Mouse (Mus musculus) liver, postnatal 0 days (tissue): ENCODE measurements around the gene Ccdc124. TPM values are rescaled to one million over a fixed set of nuclear protein-coding genes. Genes with fewer than 3 reads are reported as not detected.
A peak's percentile ranks its signal among the peaks of the same experiment; 100 is the strongest.

ENCODE experiments used
- ATAC-seq: fragments of 200-750 bp; cut with Nextera tagmentation; 2 replicates; pipeline ENCODE4 v1.8.0; 2017; ENCODE audit warnings: mild to moderate bottlenecking, moderate library complexity
- DNase-seq: peaks from one replicate; pipeline ENCODE4 v3.0.0-alpha.2; 2016
- H3K27ac ChIP-seq: fragments of 300-500 bp; sonication (generic); 2 replicates; pipeline ENCODE4 v1.5.1; 2014; ENCODE audit warnings: antibody characterized with exemption, moderate library complexity, mild to moderate bottlenecking, low read depth
- H3K27me3 ChIP-seq: fragments of 300-500 bp; sonication (generic); 2 replicates; pipeline ENCODE4 v1.6.1; 2014; ENCODE audit warnings: low read length, control low read depth, mixed read lengths; ENCODE audit not compliant: insufficient read depth
- H3K36me3 ChIP-seq: fragments of 300-500 bp; sonication (generic); replicated peaks from 2 replicates; pipeline ENCODE4 v1.6.1; 2014; ENCODE audit warnings: mild to moderate bottlenecking, control low read depth, low read length, moderate library complexity, mixed read lengths; ENCODE audit not compliant: insufficient read depth
- H3K4me1 ChIP-seq: fragments of 300-500 bp; sonication (generic); 2 replicates; pipeline ENCODE4 v1.6.1; 2014; ENCODE audit warnings: antibody characterized with exemption, mild to moderate bottlenecking, control low read depth; ENCODE audit not compliant: insufficient read depth
- H3K4me2 ChIP-seq: fragments of 300-500 bp; sonication (generic); 2 replicates; pipeline ENCODE4 v1.6.1; 2014; ENCODE audit warnings: low read depth, mild to moderate bottlenecking, low read length, moderate library complexity, mixed read lengths
- H3K4me3 ChIP-seq: fragments of 300-500 bp; sonication (generic); 2 replicates; pipeline ENCODE4 v1.5.1; 2014; ENCODE audit warnings: low read depth, low read length
- H3K9ac ChIP-seq: fragments of 300-500 bp; sonication (generic); replicated peaks from 2 replicates; pipeline ENCODE4 v1.6.1; 2014; ENCODE audit warnings: mild to moderate bottlenecking, moderate library complexity
- H3K9me3 ChIP-seq: fragments of 300-500 bp; sonication (generic); 2 replicates; pipeline ENCODE4 v1.6.1; 2016; ENCODE audit warnings: mild to moderate bottlenecking, control low read depth, low read length, mixed read lengths
- CTCF ChIP-seq: sonication (generic); IDR thresholded peaks from 2 replicates; pipeline ENCODE4 v1.5.1; 2016; ENCODE audit warnings: antibody characterized with exemption, low read depth
- EP300 ChIP-seq: IDR thresholded peaks from 2 replicates; pipeline ENCODE4 v1.6.1; 2016; ENCODE audit warnings: antibody characterized with exemption, low read depth, mild to moderate bottlenecking
- WGBS: fragments of 180-500 bp; shearing (Covaris S2); extraction: QIAGEN DNeasy Blood & Tissue Kit; methylation state at CpG from one replicate; pipeline ENCODE4 v1.1.7; 2014; ENCODE audit not compliant: insufficient replicate concordance; 5-methylcytosine and 5-hydroxymethylcytosine counted together
- polyA plus RNA-seq: library from polyadenylated mRNA; unstranded; fragments of >200 nt; fragmentation: Nextera tagmentation; extraction: Ambion mirVana; gene quantifications from 2 replicates; pipeline ENCODE4 v1.2.1, GENCODE M21; 2015

Gene Ccdc124
- 34.3 and 37.9 TPM in 2 replicates for polyA plus RNA-seq

DNA sequence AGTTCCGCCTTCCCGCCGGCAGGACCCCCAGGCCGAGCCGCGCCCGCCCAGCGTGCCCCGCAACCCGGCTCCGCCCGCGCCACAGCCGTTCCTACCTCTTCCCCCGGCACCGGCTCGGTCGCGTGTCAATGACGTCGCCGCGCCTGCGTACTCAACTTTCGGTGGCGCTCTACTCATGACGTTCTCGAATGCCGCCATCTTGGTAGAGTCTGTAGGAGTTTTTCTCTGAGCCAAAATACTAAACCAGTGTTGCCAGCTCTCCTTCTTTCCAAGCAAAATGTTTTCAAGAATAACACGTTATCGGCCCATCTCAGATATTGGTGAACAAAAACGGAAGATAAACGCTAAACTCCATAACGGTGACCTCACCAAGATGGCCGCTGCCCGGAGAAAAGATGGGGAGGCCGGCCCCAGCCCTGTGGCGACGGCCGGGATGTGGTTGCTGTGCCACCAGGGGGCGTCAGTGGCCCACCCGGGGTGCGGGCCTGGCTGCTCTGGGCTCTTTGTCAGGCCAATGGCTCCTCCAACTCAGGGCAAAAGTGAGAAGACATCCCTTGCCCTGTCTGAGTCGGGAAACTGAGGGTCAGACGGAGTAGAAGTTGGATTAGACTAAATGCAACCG is at the start of gene Ccdc124:
TSS of gene Ccdc124 (minus strand) at position 572 of the 622 bp plus-strand sequence.
- H3K4me1 ChIP-seq = peaks cover 16% of the 10 kb centered on the region
- H3K9me3 ChIP-seq = no peaks in the 10 kb centered on the region
- DNase-seq (peak; percentile 97), ATAC-seq (peak; percentile 94)
- H3K27me3 ChIP-seq = no peaks in the 10 kb centered on the region
- peak within 1 kb of the TSS; percentile 58 for H3K27ac ChIP-seq
- TF ChIP-seq EP300 = peak; percentile 60; the same call in 1 of the 2 replicates
- peak; percentile 99 for TF ChIP-seq CTCF
- H3K4me3 ChIP-seq = peak within 1 kb of the TSS; percentile 62
- 2% methylated on average over 46 of the region's 46 CpGs for WGBS
- peak within 1 kb of the TSS; percentile 73 for H3K9ac ChIP-seq
- peak within 1 kb of the TSS; percentile 98 for H3K4me2 ChIP-seq
- H3K36me3 ChIP-seq = no peaks in the 10 kb centered on the region; the same call in 1 of the 2 replicates

DNA sequence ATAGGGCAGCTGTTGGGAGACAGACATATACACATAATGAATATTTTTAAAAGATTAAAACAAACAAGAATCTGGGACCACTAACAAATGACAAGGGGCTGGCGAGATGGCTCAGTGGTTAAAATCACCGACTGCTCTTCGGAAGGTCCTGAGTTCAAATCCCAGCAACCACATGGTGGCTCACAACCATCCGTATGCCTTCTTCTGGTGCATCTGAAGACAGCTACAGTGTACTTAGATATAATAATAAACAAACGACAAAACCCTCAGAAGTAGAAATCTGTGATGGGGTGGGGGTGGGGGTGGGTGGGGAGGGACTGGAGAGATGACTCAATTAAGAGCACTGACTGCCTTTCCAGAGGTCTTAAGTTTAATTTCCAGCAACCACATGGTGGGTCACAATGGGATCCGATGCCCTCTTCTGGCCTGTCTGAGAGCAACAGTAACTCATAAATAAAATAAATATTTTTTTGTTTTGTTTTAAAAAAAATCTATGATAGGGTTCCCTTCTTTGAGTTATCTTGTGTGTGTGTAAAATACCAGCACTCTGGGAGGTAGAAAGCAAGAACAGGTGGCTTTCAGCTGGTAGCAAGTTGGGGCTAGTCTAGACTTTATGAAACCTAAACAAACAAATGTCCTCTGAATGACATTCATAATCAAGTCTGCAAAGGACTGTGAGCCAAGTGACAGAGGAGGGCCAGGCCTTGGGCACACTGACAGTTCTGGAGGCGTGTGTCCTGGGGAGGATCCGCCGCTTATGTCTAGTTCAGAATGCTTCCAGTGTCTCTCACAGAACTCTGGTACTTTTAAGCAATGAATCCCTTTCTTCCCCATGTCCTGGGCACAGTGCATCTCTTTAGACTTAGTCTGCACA is 46.6 kb upstream of the Ccdc124 start:
- Histone ChIP-seq H3K36me3 (peaks cover 20% of the 10 kb centered on the region), H3K9ac (no peak overlapping the region), H3K4me1 (no peaks in the 10 kb centered on the region), H3K27me3 (no peaks in the 10 kb centered on the region), H3K4me2 (no peak overlapping the region), H3K4me3 (no peak overlapping the region), H3K27ac (no peak overlapping the region), H3K9me3 (no peaks in the 10 kb centered on the region)
- no peak for ATAC-seq
- WGBS = 73% methylated on average over 9 of the region's 9 CpGs
- no peak for DNase-seq
- TF ChIP-seq EP300 (no peak), CTCF (no peak)

DNA sequence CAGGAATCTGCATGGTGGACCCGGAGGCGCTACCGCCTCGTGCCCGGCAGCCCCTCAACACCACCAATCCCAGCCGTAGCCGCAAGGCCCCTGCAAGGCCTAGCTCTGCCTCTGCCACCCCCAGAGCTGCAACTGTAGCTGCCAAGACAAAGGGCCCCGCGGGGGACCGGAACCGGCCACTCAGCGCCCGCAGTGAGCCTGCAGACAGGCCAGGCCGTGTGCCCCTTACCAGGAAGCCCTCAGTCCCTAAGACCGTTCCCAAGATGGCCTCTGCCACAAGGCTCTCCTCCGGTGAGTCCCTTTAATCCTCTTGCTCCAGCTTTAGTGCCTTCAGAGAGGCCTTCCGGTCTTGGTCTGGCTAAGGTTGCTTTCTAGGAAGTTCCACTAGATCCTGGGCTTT is 41.0 kb upstream of the Ccdc124 start:
- H3K9ac ChIP-seq = no peak overlapping the region
- no peak for TF ChIP-seq CTCF
- TF ChIP-seq EP300 = no peak
- no peak overlapping the region for H3K27ac ChIP-seq
- no peaks in the 10 kb centered on the region for H3K9me3 ChIP-seq
- ATAC-seq (no peak), DNase-seq (no peak)
- no peak overlapping the region for H3K4me3 ChIP-seq
- H3K4me1 ChIP-seq = no peaks in the 10 kb centered on the region; the same call in 1 of the 2 replicates
- no peak overlapping the region for H3K4me2 ChIP-seq
- H3K27me3 ChIP-seq = no peaks in the 10 kb centered on the region
- peaks cover 57% of the 10 kb centered on the region for H3K36me3 ChIP-seq
- WGBS = 91% methylated on average over 17 of the region's 17 CpGs

DNA sequence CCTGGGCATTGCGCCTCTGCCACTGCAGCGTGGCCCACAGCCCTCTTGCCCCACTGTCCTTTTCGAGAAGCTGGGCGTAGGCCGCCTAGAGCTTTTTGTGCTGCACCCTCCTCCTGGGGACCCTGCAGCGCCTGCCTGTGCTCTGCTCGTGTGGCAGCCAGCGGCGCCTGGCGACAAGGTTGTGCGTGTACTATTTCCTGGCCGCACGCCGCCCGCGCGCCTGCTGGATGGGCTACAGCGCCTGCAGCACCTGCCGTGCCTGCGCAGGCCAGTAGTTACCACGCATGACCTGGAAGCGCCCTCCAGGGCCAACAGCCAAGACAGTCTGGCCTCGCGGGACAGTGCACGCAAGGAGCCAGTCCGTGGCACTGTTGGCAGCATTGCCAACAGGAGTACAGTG is 39.8 kb upstream of the Ccdc124 start:
- Histone ChIP-seq H3K36me3 (peaks cover 57% of the 10 kb centered on the region), H3K4me3 (no peak overlapping the region), H3K27ac (no peak overlapping the region), H3K4me1 (no peaks in the 10 kb centered on the region; the same call in none of the 2 replicates), H3K27me3 (no peaks in the 10 kb centered on the region), H3K9me3 (no peaks in the 10 kb centered on the region), H3K9ac (no peak overlapping the region), H3K4me2 (no peak overlapping the region)
- DNase-seq = no peak
- ATAC-seq = no peak
- 91% methylated on average over 26 of the region's 26 CpGs for WGBS
- TF ChIP-seq EP300 (no peak), CTCF (no peak)

DNA sequence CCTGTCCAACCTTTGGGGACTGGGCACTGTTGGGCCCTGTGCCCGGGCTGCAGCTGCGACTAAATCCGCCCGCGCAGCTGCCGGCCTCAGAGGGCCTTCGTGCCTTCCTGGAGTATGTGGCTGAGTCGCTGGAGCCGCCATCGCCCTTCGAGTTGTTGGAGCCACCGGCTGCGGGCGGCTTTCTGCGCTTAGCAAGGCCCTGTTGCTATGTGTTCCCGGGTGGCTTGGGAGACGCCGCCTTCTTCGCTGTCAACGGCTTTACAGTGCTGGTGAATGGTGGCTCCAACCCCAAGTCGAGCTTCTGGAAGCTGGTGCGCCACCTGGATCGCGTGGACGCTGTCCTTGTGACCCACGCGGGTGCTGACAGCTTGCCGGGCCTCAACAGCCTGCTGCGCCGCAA is 39.2 kb upstream of the Ccdc124 start:
- TF ChIP-seq CTCF (no peak), EP300 (no peak)
- Histone ChIP-seq H3K4me3 (no peak overlapping the region), H3K4me2 (no peak overlapping the region), H3K9ac (no peak overlapping the region), H3K36me3 (peaks cover 56% of the 10 kb centered on the region), H3K4me1 (no peaks in the 10 kb centered on the region; the same call in none of the 2 replicates), H3K9me3 (no peaks in the 10 kb centered on the region), H3K27me3 (no peaks in the 10 kb centered on the region), H3K27ac (no peak overlapping the region)
- ATAC-seq (no peak), DNase-seq (no peak)
- 93% methylated on average over 30 of the region's 30 CpGs for WGBS

DNA sequence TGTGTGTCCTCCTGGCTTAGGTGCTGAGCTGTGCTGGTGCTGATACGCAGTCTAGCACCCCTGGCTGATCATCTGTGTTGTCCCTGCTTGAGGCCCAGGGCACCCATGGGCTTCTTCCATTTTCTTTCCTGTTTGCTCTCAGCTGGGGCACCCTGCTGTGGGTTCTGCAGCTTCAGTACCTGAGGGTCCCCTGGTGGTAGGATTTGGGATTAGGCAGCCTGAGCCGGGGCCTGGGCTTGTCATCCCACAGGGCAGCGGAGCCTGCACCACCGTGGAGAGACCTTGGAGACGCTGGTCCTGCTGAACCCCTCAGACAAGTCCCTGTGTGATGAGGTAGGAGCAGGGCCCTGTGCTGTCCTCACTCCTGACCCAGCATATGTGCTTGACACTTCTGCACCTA is 37.9 kb upstream of the Ccdc124 start:
- ATAC-seq = no peak
- H3K9me3 ChIP-seq = no peaks in the 10 kb centered on the region
- DNase-seq = no peak

More for the DNA sequence above, 37.9 kb upstream of the Ccdc124 start:
- no peak overlapping the region for H3K4me2 ChIP-seq
- H3K27me3 ChIP-seq = no peaks in the 10 kb centered on the region
- H3K4me3 ChIP-seq = no peak overlapping the region
- peaks cover 46% of the 10 kb centered on the region for H3K36me3 ChIP-seq
- no peak overlapping the region for H3K27ac ChIP-seq
- peaks cover 9% of the 10 kb centered on the region for H3K4me1 ChIP-seq
- 81% methylated on average over 5 of the region's 5 CpGs for WGBS
- TF ChIP-seq CTCF = peak; percentile 33; the same call in 1 of the 2 replicates
- no peak for TF ChIP-seq EP300
- no peak overlapping the region for H3K9ac ChIP-seq
